In genomic region chr16:4641119-4641838, GRCm38 (mm10) we compare ENCODE assay signal across 8 mouse cellular contexts. TPM values are rescaled to one million over a fixed set of nuclear protein-coding genes. Genes with fewer than 3 reads are reported as not detected.
DNase-seq lines count a peak whose midpoint lies in the region; ATAC-seq and TF ChIP-seq lines count a peak whose summit lies in the region.

No protein-coding gene starts in this region.

- H3K36me3 ChIP-seq in forebrain, embryonic 10.5 days (replicated peaks): peaks cover 20% of the 10 kb centered on the region
- no peaks in the 10 kb centered on the region; the same call in 1 of the 2 replicates for H3K36me3 ChIP-seq in hindbrain, postnatal 0 days (ENCODE audit: insufficient read depth, low read length)
- H3K36me3 ChIP-seq in liver, embryonic 16.5 days (ENCODE audit: control insufficient read depth, insufficient read depth): no peaks in the 10 kb centered on the region

- H3K9ac ChIP-seq in hindbrain, postnatal 0 days (replicated peaks; ENCODE audit: low read length): no peak overlapping the region; the same call in 1 of the 2 replicates
- H3K9ac ChIP-seq in liver, embryonic 16.5 days (ENCODE audit: low read depth, low read length): peak overlapping the region; percentile 2; the same call in 1 of the 2 replicates

- 52% methylated on average over 3 of the region's 3 CpGs for WGBS in forebrain, embryonic 10.5 days
- 47% methylated on average over 3 of the region's 3 CpGs for WGBS in hindbrain, postnatal 0 days
- WGBS in liver, embryonic 16.5 days (ENCODE audit: insufficient replicate concordance): 57% methylated on average over 3 of the region's 3 CpGs

- H3K9me3 ChIP-seq in forebrain, embryonic 10.5 days: no peaks in the 10 kb centered on the region
- H3K9me3 ChIP-seq in hindbrain, postnatal 0 days (ENCODE audit: low read length): no peaks in the 10 kb centered on the region
- no peaks in the 10 kb centered on the region for H3K9me3 ChIP-seq in liver, embryonic 16.5 days (replicated peaks; ENCODE audit: control insufficient read depth, low read length)

- H3K4me2 ChIP-seq in hindbrain, postnatal 0 days (ENCODE audit: low read depth, low read length): peak overlapping the region; percentile 81
- peak overlapping the region; percentile 90 for H3K4me2 ChIP-seq in liver, embryonic 16.5 days (ENCODE audit: low read depth, low read length)

- peak overlapping the region; percentile 78 for H3K4me3 ChIP-seq in forebrain, embryonic 10.5 days
- H3K4me3 ChIP-seq in hindbrain, postnatal 0 days (ENCODE audit: low read length): peak overlapping the region; percentile 49
- H3K4me3 ChIP-seq in liver, embryonic 16.5 days (ENCODE audit: low read depth, low read length): peak overlapping the region; percentile 69

- H3K4me1 ChIP-seq in forebrain, embryonic 10.5 days: peaks cover 65% of the 10 kb centered on the region
- peaks cover 33% of the 10 kb centered on the region for H3K4me1 ChIP-seq in hindbrain, postnatal 0 days (ENCODE audit: insufficient read depth, low read length)
- H3K4me1 ChIP-seq in liver, embryonic 16.5 days (ENCODE audit: control insufficient read depth, low read depth, low read length): peaks cover 29% of the 10 kb centered on the region

- no peaks in the 10 kb centered on the region for H3K27me3 ChIP-seq in forebrain, embryonic 10.5 days (ENCODE audit: poor library complexity, severe bottlenecking)
- H3K27me3 ChIP-seq in hindbrain, postnatal 0 days (ENCODE audit: insufficient read depth, low read length): no peaks in the 10 kb centered on the region
- no peaks in the 10 kb centered on the region for H3K27me3 ChIP-seq in liver, embryonic 16.5 days (ENCODE audit: control insufficient read depth, insufficient read depth, low read depth, low read length)

- no peak for TF ChIP-seq CTCF in hindbrain, postnatal 0 days (IDR thresholded peaks at IDR 0.05; ENCODE audit: low read depth)

- peak overlapping the region; percentile 87 for H3K27ac ChIP-seq in forebrain, embryonic 10.5 days
- H3K27ac ChIP-seq in hindbrain, postnatal 0 days: peak overlapping the region; percentile 20; the same call in 1 of the 2 replicates
- peak overlapping the region; percentile 72 for H3K27ac ChIP-seq in liver, embryonic 16.5 days (ENCODE audit: low read length)

- DNase-seq in A20 (ENCODE audit: low read depth, low spot score): peak; percentile 24
- no peak for DNase-seq in forebrain, embryonic 10.5 days (ENCODE audit: extremely low spot score, low spot score)
- DNase-seq in hindbrain, postnatal 0 days (ENCODE audit: low spot score): no peak
- peak; percentile 31 for DNase-seq in retina, postnatal 1 day
- DNase-seq in layer of hippocampus, adult 8-10 months (ENCODE audit: low spot score in 2 of 2): no peak
- no peak for DNase-seq in layer of hippocampus, adult 9-11 months

- ATAC-seq in hindbrain, postnatal 0 days: no peak
- ATAC-seq in liver, embryonic 16.5 days (ENCODE audit: low read depth): peak; percentile 23; the same call in 1 of the 2 replicates
- no peak for ATAC-seq in granulocyte monocyte progenitor cell, adult 5-6 weeks (replicated peaks; ENCODE audit: poor library complexity, severe bottlenecking)

RNA-seq across cellular contexts. Expression of gene Dnaja3, which starts 1.5 kb away (rescaled TPM):
- polyA plus RNA-seq in forebrain, embryonic 10.5 days (2016; fragmentation: Nextera tagmentation; extraction: Ambion mirVana): 63.7 and 66.3 TPM in 2 replicates
- total RNA-seq in hindbrain, postnatal 0 days (2014; rRNA removed): 49.6 and 50.6 TPM in 2 replicates
- 52.9 and 54.3 TPM in 2 replicates for polyA plus RNA-seq in hindbrain, postnatal 0 days (2015; fragmentation: Nextera tagmentation; extraction: Ambion mirVana)
- 46.5 and 47.3 TPM in 2 replicates for polyA plus RNA-seq in liver, embryonic 16.5 days (2015; fragmentation: Nextera tagmentation; extraction: Ambion mirVana)
- 41.9 and 45.8 TPM in 2 replicates for total RNA-seq in granulocyte monocyte progenitor cell, adult 5-6 weeks (2014; fragmentation: Nextera tagmentation)
- 60.9 and 66.4 TPM in 2 replicates for total RNA-seq in granulocyte monocyte progenitor cell, adult 5-6 weeks (2017)
- 10 to 100 TPM; 59.6 to 68.7 (median 64.4) TPM for total RNA-seq in layer of hippocampus, adult 8-10 months (2022)

RNA-seq across cellular contexts. Expression of gene Vasn, which starts 1.5 kb away (rescaled TPM):
- 9.2 and 9.3 TPM in 2 replicates for polyA plus RNA-seq in forebrain, embryonic 10.5 days (2016; fragmentation: Nextera tagmentation; extraction: Ambion mirVana)
- 18.4 and 18.8 TPM in 2 replicates for total RNA-seq in hindbrain, postnatal 0 days (2014; rRNA removed)
- polyA plus RNA-seq in hindbrain, postnatal 0 days (2015; fragmentation: Nextera tagmentation; extraction: Ambion mirVana): 6.1 and 7.3 TPM in 2 replicates
- polyA plus RNA-seq in liver, embryonic 16.5 days (2015; fragmentation: Nextera tagmentation; extraction: Ambion mirVana): 2.0 and 3.0 TPM in 2 replicates
- not detected in 2 replicates for total RNA-seq in granulocyte monocyte progenitor cell, adult 5-6 weeks (2014; fragmentation: Nextera tagmentation)
- total RNA-seq in granulocyte monocyte progenitor cell, adult 5-6 weeks (2017): 0.67 TPM in 1 of 2 replicates, not detected in the other
- total RNA-seq in layer of hippocampus, adult 8-10 months (2022): 10 to 100 TPM in 1 of 4 experiments, 1 to 10 TPM in 3; 4.8 to 10.2 (median 6.7) TPM

RNA-seq across cellular contexts. Expression of gene Pam16, which starts 16.5 kb away (rescaled TPM):
- 93.5 and 94.7 TPM in 2 replicates for polyA plus RNA-seq in forebrain, embryonic 10.5 days (2016; fragmentation: Nextera tagmentation; extraction: Ambion mirVana)
- 25.4 and 88.3 TPM in 2 replicates for total RNA-seq in hindbrain, postnatal 0 days (2014; rRNA removed)
- polyA plus RNA-seq in hindbrain, postnatal 0 days (2015; fragmentation: Nextera tagmentation; extraction: Ambion mirVana): 135 and 140 TPM in 2 replicates
- polyA plus RNA-seq in liver, embryonic 16.5 days (2015; fragmentation: Nextera tagmentation; extraction: Ambion mirVana): 50.8 and 54.5 TPM in 2 replicates
- total RNA-seq in granulocyte monocyte progenitor cell, adult 5-6 weeks (2014; fragmentation: Nextera tagmentation): 42.3 and 113 TPM in 2 replicates
- total RNA-seq in granulocyte monocyte progenitor cell, adult 5-6 weeks (2017): 45.2 and 50.0 TPM in 2 replicates
- total RNA-seq in layer of hippocampus, adult 8-10 months (2022): 100 to 1,000 TPM in 1 of 4 experiments, 10 to 100 TPM in 3; 81.5 to 100 (median 89.5) TPM

RNA-seq across cellular contexts. Expression of gene Coro7, which starts 38.3 kb away (rescaled TPM):
- 17.6 and 19.1 TPM in 2 replicates for polyA plus RNA-seq in forebrain, embryonic 10.5 days (2016; fragmentation: Nextera tagmentation; extraction: Ambion mirVana)
- 41.4 and 43.3 TPM in 2 replicates for total RNA-seq in hindbrain, postnatal 0 days (2014; rRNA removed)
- polyA plus RNA-seq in hindbrain, postnatal 0 days (2015; fragmentation: Nextera tagmentation; extraction: Ambion mirVana): 29.1 and 30.2 TPM in 2 replicates
- polyA plus RNA-seq in liver, embryonic 16.5 days (2015; fragmentation: Nextera tagmentation; extraction: Ambion mirVana): 10.1 and 13.5 TPM in 2 replicates
- total RNA-seq in granulocyte monocyte progenitor cell, adult 5-6 weeks (2014; fragmentation: Nextera tagmentation): 115 and 187 TPM in 2 replicates
- 39.8 and 58.1 TPM in 2 replicates for total RNA-seq in granulocyte monocyte progenitor cell, adult 5-6 weeks (2017)
- total RNA-seq in layer of hippocampus, adult 8-10 months (2022): 100 to 1,000 TPM in 1 of 4 experiments, 10 to 100 TPM in 3; 81.9 to 101 (median 90.3) TPM

RNA-seq across cellular contexts. Expression of gene Glis2, which starts 46.8 kb away (rescaled TPM):
- polyA plus RNA-seq in forebrain, embryonic 10.5 days (2016; fragmentation: Nextera tagmentation; extraction: Ambion mirVana): 22.5 and 23.2 TPM in 2 replicates
- total RNA-seq in hindbrain, postnatal 0 days (2014; rRNA removed): 25.8 and 28.2 TPM in 2 replicates
- 12.0 and 12.5 TPM in 2 replicates for polyA plus RNA-seq in hindbrain, postnatal 0 days (2015; fragmentation: Nextera tagmentation; extraction: Ambion mirVana)
- 2.1 and 2.5 TPM in 2 replicates for polyA plus RNA-seq in liver, embryonic 16.5 days (2015; fragmentation: Nextera tagmentation; extraction: Ambion mirVana)
- total RNA-seq in granulocyte monocyte progenitor cell, adult 5-6 weeks (2014; fragmentation: Nextera tagmentation): 2.1 and 2.8 TPM in 2 replicates
- 0.39 TPM in 1 of 2 replicates, not detected in the other for total RNA-seq in granulocyte monocyte progenitor cell, adult 5-6 weeks (2017)
- 10 to 100 TPM; 10.9 to 18.4 (median 11.9) TPM for total RNA-seq in layer of hippocampus, adult 8-10 months (2022)

Comparison
In these comparisons a context has a peak if more than half of its experiments do, and no peak if none do; other contexts are left out.
1. DNase-seq: peak in A20 (single experiment) and retina, postnatal 1 day (single experiment); none in forebrain, embryonic 10.5 days (single experiment), hindbrain, postnatal 0 days (single experiment), layer of hippocampus, adult 8-10 months (0 of 2) and layer of hippocampus, adult 9-11 months (single experiment).
2. H3K27ac ChIP-seq: peak in every context shown above with its lines; median percentile 87 in forebrain, embryonic 10.5 days; 72 in liver, embryonic 16.5 days; 20 in hindbrain, postnatal 0 days.
3. Peak in every context shown above with its lines, with median percentiles within 50 percentile points of each other: H3K4me3 ChIP-seq.